Mouse (Mus musculus) brain, embryonic 14.5 days (tissue): ENCODE measurements around the gene Iqcf1. TPM values are rescaled to one million over a fixed set of nuclear protein-coding genes. Genes with fewer than 3 reads are reported as not detected.

Experiments
- DNase-seq: peaks from one replicate; pipeline ENCODE4 v3.0.0-alpha.2; 2011; ENCODE audit warnings: low read depth
- CTCF ChIP-seq: fragments of 200-500 bp; IDR thresholded peaks from 2 replicates; pipeline ENCODE4 v1.5.1; 2012; ENCODE audit warnings: inconsistent platforms, mild to moderate bottlenecking, moderate library complexity, borderline replicate concordance; ENCODE audit not compliant: insufficient read depth, insufficient read length; ENCODE audit errors: extremely low read depth
- POLR2A ChIP-seq: fragments of 200-500 bp; IDR thresholded peaks from 2 replicates; pipeline ENCODE4 v1.6.1; 2012; ENCODE audit warnings: mild to moderate bottlenecking, inconsistent platforms, borderline replicate concordance; ENCODE audit not compliant: poor library complexity, insufficient read depth, insufficient read length, severe bottlenecking; ENCODE audit errors: extremely low read depth
- polyA plus RNA-seq: library from polyadenylated mRNA; depleted of rRNA; stranded (reverse); fragments of >200 nt; gene quantifications from 2 replicates; pipeline ENCODE4 v1.2.3, GENCODE M21; 2012; rRNA removed

Gene Iqcf1
- polyA plus RNA-seq, 1 experiment: not detected

DNA sequence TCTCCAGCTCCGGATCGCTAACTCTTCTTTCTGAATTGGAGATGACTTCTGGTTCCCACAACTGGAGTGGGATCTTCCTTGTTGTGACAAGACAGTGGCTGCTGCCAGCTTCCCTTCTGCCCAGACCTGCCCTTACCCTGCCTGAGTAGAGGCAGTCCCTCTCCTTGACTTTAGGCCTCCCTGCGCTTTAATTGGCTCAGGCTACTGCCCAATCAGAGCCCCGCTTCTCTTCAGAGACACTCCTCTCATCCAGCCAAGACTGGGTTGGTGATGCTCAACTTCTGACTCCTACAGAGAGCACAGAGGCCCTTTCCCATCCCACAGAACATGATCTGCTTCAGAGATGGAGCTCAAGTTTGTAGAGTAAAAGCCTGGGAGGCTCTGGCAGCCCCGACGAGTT is 4.5 kb downstream of the Iqcf1 start:
- TF ChIP-seq POLR2A (no peak), CTCF (no peak)
- DNase-seq: no peak

DNA sequence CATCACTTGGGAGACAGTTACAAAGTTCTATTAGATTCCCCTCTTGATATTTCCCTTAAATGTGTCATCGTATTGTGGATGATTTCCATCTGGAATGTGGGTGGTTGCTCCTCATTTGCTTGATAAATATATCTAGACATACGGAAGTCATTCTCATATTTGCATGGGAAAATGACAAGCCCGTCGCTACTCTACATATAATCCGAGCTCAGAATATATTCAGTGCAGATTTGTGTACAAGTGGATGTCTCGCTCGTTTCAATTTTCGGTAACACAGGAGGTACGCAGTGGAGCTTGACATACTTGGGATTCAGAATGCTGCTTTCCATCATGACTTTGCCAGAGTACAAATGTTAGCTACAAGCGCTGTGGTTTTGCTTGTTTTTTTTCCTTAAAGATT is 9.6 kb downstream of the Iqcf1 start:
- no peak for DNase-seq

DNA sequence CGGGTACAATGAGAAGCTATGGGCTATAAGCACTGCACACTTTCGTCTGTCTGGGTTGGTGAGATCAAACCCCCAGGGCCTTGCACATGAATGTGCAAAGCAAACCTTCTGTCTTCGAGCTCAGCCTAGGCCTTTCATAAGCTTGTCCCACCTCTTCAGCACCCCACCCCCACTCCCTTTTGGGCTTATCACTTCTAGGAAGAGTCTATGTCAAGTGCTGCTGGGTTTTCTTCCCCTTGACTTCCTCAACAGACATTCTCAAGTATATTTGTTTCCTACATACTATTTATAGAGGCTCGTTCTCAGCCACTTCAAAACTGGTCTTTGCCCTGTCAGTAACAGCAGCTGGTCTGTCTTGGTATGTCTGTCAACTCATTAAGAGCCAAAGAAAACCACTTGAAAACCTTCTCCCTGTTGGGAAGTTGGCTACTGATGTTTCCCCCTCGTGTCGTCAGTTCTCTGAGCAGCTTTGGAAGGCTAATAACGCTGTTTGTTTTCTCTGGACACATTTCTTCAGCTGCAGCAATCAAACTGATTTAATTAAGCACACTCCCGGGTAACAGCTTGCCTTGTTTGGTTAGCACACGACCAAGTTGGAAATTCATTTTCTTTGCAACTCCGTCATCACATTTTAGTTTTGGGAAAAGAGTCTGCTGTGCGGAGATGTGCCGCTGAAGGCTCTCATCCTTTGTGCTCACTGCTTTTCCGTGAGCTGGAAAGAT is 13.1 kb downstream of the Iqcf1 start:
- peak; percentile 56 for DNase-seq
- no peak for TF ChIP-seq POLR2A

More for the DNA sequence above, 9.6 kb downstream of the Iqcf1 start:
- no peak for TF ChIP-seq CTCF
- no peak for TF ChIP-seq POLR2A

DNA sequence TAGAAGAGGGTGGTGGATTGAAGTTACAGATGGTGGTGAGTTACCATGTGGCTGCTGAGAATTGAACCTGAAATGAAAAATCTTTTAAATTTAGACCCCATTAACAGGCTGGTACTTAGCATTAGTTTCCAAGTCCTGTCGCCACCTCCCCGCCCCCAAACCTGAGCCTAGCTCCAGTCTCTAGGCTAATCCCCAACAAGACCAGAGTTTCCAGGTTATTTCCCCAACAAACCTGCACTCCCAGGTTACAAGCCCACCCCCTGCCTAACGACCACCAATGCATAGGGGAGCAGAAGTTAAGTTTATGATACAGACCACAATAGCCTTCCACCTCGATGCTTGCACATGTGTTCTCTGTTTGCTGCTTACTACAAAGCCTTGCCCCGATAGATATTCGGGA is 13.8 kb downstream of the Iqcf1 start:
- no peak for TF ChIP-seq POLR2A
- no peak for TF ChIP-seq CTCF
- DNase-seq: no peak

DNA sequence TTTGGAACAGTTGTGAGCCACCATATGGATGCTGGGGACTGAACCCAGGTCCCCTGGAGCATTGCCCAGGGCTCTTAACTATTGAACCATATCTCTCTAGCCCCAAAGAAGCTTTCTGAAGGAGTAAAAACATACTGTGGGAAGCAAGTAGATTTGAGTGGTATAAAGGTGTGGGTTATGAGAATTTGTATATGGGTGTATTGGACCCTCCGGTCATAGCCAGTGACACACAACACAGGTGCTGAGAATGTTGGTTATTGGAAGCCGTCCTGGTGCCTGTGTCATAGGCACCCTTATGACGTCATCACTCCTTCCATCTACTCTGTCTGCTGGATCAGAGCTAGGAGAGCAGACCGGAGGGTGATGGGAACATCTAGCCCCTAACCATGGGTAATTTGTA is 14.5 kb downstream of the Iqcf1 start, which contains the start of gene Iqcf5:
Gene Iqcf5, plus strand, starts transcription at position 301 of the 400 bp plus-strand sequence.
- no peak for DNase-seq
- no peak for TF ChIP-seq POLR2A
- no peak for TF ChIP-seq CTCF

DNA sequence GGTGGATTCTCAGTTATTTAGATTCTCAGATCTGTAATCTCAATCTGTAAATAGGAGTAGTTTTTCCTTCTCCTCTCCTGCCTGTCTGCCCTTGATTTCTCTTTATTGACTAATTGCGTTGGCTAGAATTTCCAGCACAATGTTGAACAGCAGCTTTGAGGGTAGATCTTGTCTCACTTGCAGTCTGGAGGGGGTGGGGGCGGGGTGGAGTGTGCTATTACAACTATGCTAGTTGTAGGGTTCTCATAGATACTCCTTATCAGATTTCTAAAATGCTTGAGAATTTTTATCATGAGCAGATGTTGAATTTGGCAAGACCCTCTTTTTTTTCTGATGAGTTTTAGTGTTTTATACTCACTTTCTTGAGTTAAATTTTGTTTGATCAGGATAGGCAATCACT is 19.7 kb downstream of the Iqcf1 start:
- DNase-seq: no peak

DNA sequence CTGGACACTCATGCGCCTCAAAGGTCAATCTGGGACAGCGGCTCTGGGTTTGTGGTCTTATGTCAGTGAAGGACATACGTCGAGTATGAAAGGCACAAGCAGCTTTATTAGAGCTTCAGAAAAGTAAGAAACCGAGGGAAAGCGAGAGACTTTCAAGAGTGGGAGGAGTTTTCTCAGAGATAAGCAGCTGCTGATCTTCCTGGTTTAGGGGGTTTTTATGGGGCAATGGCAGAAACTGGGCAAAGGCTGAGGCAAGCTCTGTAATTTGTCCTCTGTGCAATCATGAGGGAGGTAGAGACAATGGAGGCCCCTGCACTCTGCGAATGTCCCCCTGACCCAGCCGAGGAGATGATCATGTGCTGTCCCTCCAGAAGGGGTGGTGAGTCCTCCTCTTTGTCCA is 20.1 kb downstream of the Iqcf1 start:
- TF ChIP-seq CTCF: no peak
- no peak for TF ChIP-seq POLR2A
- DNase-seq: no peak

More for the DNA sequence above, 19.7 kb downstream of the Iqcf1 start:
- TF ChIP-seq CTCF: no peak
- TF ChIP-seq POLR2A: no peak

DNA sequence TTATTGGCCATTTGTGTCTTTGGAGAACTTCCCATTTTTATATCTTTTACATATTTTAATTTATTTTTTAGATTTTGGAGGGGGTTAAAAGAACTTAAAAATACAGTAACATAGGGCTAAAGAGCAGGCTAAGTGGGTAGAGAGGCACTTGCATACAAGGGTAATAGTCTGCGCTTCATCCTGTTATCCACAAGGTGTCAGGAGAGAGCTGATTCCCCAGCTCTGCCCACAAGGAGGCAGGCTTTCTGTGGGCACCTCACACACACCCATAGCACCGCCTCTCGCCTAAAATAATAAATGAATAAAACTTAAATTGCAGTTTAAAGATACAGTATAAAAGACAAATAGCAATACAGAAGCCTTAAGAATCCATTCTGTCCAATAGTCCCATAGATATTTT is 32.1 kb downstream of the Iqcf1 start:
- DNase-seq: peak; percentile 64
- TF ChIP-seq POLR2A (no peak), CTCF (peak; percentile 94)

DNA sequence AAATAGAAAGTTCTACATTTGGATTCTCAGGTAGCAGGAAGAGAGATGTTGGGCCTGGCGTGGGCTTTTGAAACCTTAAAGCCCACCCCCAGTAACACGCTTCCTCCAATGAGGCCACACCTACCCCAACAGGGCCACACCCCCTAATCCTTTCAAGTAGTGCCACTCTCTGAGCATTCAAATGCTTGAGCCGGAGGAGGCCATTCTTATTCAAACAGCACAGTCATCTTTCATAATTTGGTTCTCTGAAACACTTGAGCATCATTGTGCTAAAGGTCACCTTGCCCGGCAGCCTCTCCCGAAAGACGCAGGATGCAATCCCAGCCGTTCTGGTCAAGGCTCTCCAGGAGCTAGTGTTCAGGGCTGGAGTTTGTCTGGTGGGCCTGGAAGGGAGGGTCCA is 34.5 kb downstream of the Iqcf1 start:
- no peak for DNase-seq
- TF ChIP-seq CTCF (no peak), POLR2A (no peak)

DNA sequence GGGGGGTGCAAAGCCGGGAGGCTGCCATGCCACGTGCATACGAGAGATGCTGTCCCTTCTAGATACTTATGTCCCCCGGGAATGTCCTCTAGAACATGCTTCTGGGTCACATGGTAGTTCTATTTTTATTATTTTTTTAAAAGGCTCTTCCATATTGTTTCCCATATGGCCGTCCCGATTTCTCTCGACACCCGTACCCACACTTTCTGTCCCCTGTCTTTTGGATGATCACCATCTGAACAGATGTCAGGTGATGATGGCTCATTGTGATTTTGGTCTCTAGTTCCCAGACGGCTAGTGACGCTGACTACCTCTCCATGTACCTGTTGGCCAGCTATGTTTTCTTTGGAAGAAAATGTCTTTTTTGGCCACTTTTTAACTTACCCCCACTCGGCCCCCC is 35.2 kb downstream of the Iqcf1 start:
- TF ChIP-seq CTCF: no peak
- no peak for TF ChIP-seq POLR2A
- DNase-seq: no peak

Other genes starting within 250 kb of the Iqcf1 start
- 10.4 and 15.4 TPM in 2 replicates for gene Poc1a, start 218.9 kb upstream of the Iqcf1 start, polyA plus RNA-seq
- gene Dusp7, start 131.3 kb upstream of the Iqcf1 start, polyA plus RNA-seq: 41.5 and 50.3 TPM in 2 replicates
- 747 and 913 TPM in 2 replicates for gene Rpl29, start 70.5 kb upstream of the Iqcf1 start, polyA plus RNA-seq
- 14.9 and 15.7 TPM in 2 replicates for gene Acy1, start 61.6 kb upstream of the Iqcf1 start, polyA plus RNA-seq
- 12.8 and 20.4 TPM in 2 replicates for gene Abhd14b, start 52.5 kb upstream of the Iqcf1 start, polyA plus RNA-seq
- gene Abhd14a, start 52.3 kb upstream of the Iqcf1 start, polyA plus RNA-seq: 59.1 and 68.9 TPM in 2 replicates
- 607 and 743 TPM in 2 replicates for gene Pcbp4, start 46.7 kb upstream of the Iqcf1 start, polyA plus RNA-seq
- gene Gpr62, start 34.0 kb upstream of the Iqcf1 start, polyA plus RNA-seq: 0.35 and 0.52 TPM in 2 replicates
- 44.6 and 59.6 TPM in 2 replicates for gene Rrp9, start 24.0 kb upstream of the Iqcf1 start, polyA plus RNA-seq
- gene Parp3, start 23.0 kb upstream of the Iqcf1 start, polyA plus RNA-seq: 0.61 and 1.4 TPM in 2 replicates
- gene Iqcf5, start 14.6 kb downstream of the Iqcf1 start, polyA plus RNA-seq: not detected in 2 replicates
- not detected in 2 replicates for gene Iqcf3, start 61.7 kb downstream of the Iqcf1 start, polyA plus RNA-seq
- gene Iqcf4, start 71.0 kb downstream of the Iqcf1 start, polyA plus RNA-seq: not detected in 2 replicates
- not detected in 2 replicates for gene Iqcf6, start 126.6 kb downstream of the Iqcf1 start, polyA plus RNA-seq
- gene Grm2, start 156.1 kb downstream of the Iqcf1 start, polyA plus RNA-seq: 11.8 and 13.3 TPM in 2 replicates
- gene Tex264, start 186.0 kb downstream of the Iqcf1 start, polyA plus RNA-seq: 50.2 and 53.1 TPM in 2 replicates